Mouse (Mus musculus): ENCODE data around the gene Cemip. TPM values are rescaled to one million over a fixed set of nuclear protein-coding genes. Genes with fewer than 3 reads are reported as not detected.
"Not testable (repeated sequence)": the region's sequence is repeated elsewhere in the genome, so short reads cannot be mapped to it uniquely, and the experiment has no call there.

Cemip gene
- polyA plus RNA-seq, 1 experiment from 2014 or later: not detected

GRCm38 (mm10) chr7:83891433-83892332 lies 194.6 kb downstream of the Cemip start:
- WGBS (ENCODE audit: insufficient replicate concordance): 3% methylated on average over 44 of the region's 44 CpGs
- Histone ChIP-seq H3K9me3 (replicated peaks; ENCODE audit: control insufficient read depth, low read length) (no peaks in the 10 kb centered on the region), H3K9ac (ENCODE audit: low read depth, low read length) (peak overlapping the region; percentile 66), H3K4me1 (ENCODE audit: control insufficient read depth, low read depth, low read length) (peaks cover 47% of the 10 kb centered on the region), H3K27me3 (ENCODE audit: control insufficient read depth, insufficient read depth, low read depth, low read length) (no peaks in the 10 kb centered on the region), H3K4me3 (ENCODE audit: low read depth, low read length) (peak overlapping the region; percentile 77), H3K27ac (ENCODE audit: low read length) (peak overlapping the region; percentile 82), H3K36me3 (ENCODE audit: control insufficient read depth, insufficient read depth) (peaks cover 10% of the 10 kb centered on the region), H3K4me2 (ENCODE audit: low read depth, low read length) (peak overlapping the region; percentile 61)
- ATAC-seq (ENCODE audit: low read depth): peak; percentile 94

GRCm38 (mm10) chr7:83889946-83890345 lies 196.4 kb downstream of the Cemip start:
- WGBS (ENCODE audit: insufficient replicate concordance): 84% methylated on average over 5 of the region's 5 CpGs
- ATAC-seq (ENCODE audit: low read depth); H3K4me3 ChIP-seq (ENCODE audit: low read depth, low read length); H3K27ac ChIP-seq (ENCODE audit: low read length); H3K27me3 ChIP-seq (ENCODE audit: control insufficient read depth, insufficient read depth, low read depth, low read length); H3K4me2 ChIP-seq (ENCODE audit: low read depth, low read length); H3K9me3 ChIP-seq (replicated peaks; ENCODE audit: control insufficient read depth, low read length); H3K9ac ChIP-seq (ENCODE audit: low read depth, low read length); H3K36me3 ChIP-seq (ENCODE audit: control insufficient read depth, insufficient read depth): not testable (repeated sequence)
- H3K4me1 ChIP-seq (ENCODE audit: control insufficient read depth, low read depth, low read length): peaks cover 52% of the 10 kb centered on the region

GRCm38 (mm10) chr7:83889383-83889782 lies 196.9 kb downstream of the Cemip start:
- Histone ChIP-seq H3K4me3 (ENCODE audit: low read depth, low read length) (no peak overlapping the region), H3K27ac (ENCODE audit: low read length) (peak overlapping the region; percentile 9; the same call in 1 of the 2 replicates), H3K4me2 (ENCODE audit: low read depth, low read length) (no peak overlapping the region), H3K4me1 (ENCODE audit: control insufficient read depth, low read depth, low read length) (peaks cover 50% of the 10 kb centered on the region), H3K9ac (ENCODE audit: low read depth, low read length) (no peak overlapping the region), H3K36me3 (ENCODE audit: control insufficient read depth, insufficient read depth) (no peaks in the 10 kb centered on the region), H3K27me3 (ENCODE audit: control insufficient read depth, insufficient read depth, low read depth, low read length) (no peaks in the 10 kb centered on the region), H3K9me3 (replicated peaks; ENCODE audit: control insufficient read depth, low read length) (no peaks in the 10 kb centered on the region)
- 51% methylated on average over 3 of the region's 3 CpGs for WGBS (ENCODE audit: insufficient replicate concordance)
- ATAC-seq (ENCODE audit: low read depth): no peak

- no peaks in the 10 kb centered on the region for H3K27me3 ChIP-seq (ENCODE audit: control insufficient read depth, insufficient read depth, low read depth, low read length)
- peak overlapping the region; percentile 82 for H3K4me2 ChIP-seq (ENCODE audit: low read depth, low read length)
- H3K9me3 ChIP-seq (replicated peaks; ENCODE audit: control insufficient read depth, low read length): no peaks in the 10 kb centered on the region
- WGBS (ENCODE audit: insufficient replicate concordance): 77% methylated on average over 6 of the region's 6 CpGs
- H3K4me3 ChIP-seq (ENCODE audit: low read depth, low read length): peak overlapping the region; percentile 77; the same call in 1 of the 2 replicates
- H3K27ac ChIP-seq (ENCODE audit: low read length): peak overlapping the region; percentile 99
- H3K9ac ChIP-seq (ENCODE audit: low read depth, low read length): peak overlapping the region; percentile 22
- H3K36me3 ChIP-seq (ENCODE audit: control insufficient read depth, insufficient read depth): peaks cover 10% of the 10 kb centered on the region
- peaks cover 50% of the 10 kb centered on the region for H3K4me1 ChIP-seq (ENCODE audit: control insufficient read depth, low read depth, low read length)
- no peak for ATAC-seq (ENCODE audit: low read depth)
Observed at GRCm38 (mm10) chr7:83886366-83887129, 199.8 kb downstream of the Cemip start.

GRCm38 (mm10) chr7:83885835-83886234 lies 200.5 kb downstream of the Cemip start:
- Histone ChIP-seq H3K4me1 (ENCODE audit: control insufficient read depth, low read depth, low read length) (peaks cover 53% of the 10 kb centered on the region), H3K9ac (ENCODE audit: low read depth, low read length) (peak overlapping the region; percentile 54), H3K4me2 (ENCODE audit: low read depth, low read length) (peak overlapping the region; percentile 82), H3K36me3 (ENCODE audit: control insufficient read depth, insufficient read depth) (peaks cover 11% of the 10 kb centered on the region), H3K27ac (ENCODE audit: low read length) (peak overlapping the region; percentile 99), H3K27me3 (ENCODE audit: control insufficient read depth, insufficient read depth, low read depth, low read length) (no peaks in the 10 kb centered on the region), H3K9me3 (replicated peaks; ENCODE audit: control insufficient read depth, low read length) (no peaks in the 10 kb centered on the region), H3K4me3 (ENCODE audit: low read depth, low read length) (peak overlapping the region; percentile 77)
- 11% methylated on average over 4 of the region's 4 CpGs for WGBS (ENCODE audit: insufficient replicate concordance)
- peak; percentile 44 for ATAC-seq (ENCODE audit: low read depth)

GRCm38 (mm10) chr7:83884921-83885532 lies 201.3 kb downstream of the Cemip start:
- Histone ChIP-seq H3K27ac (ENCODE audit: low read length) (peak overlapping the region; percentile 99), H3K27me3 (ENCODE audit: control insufficient read depth, insufficient read depth, low read depth, low read length) (no peaks in the 10 kb centered on the region), H3K4me2 (ENCODE audit: low read depth, low read length) (peak overlapping the region; percentile 82), H3K4me3 (ENCODE audit: low read depth, low read length) (peak overlapping the region; percentile 77), H3K9me3 (replicated peaks; ENCODE audit: control insufficient read depth, low read length) (no peaks in the 10 kb centered on the region), H3K36me3 (ENCODE audit: control insufficient read depth, insufficient read depth) (peaks cover 11% of the 10 kb centered on the region), H3K4me1 (ENCODE audit: control insufficient read depth, low read depth, low read length) (peaks cover 58% of the 10 kb centered on the region), H3K9ac (ENCODE audit: low read depth, low read length) (peak overlapping the region; percentile 88)
- peak; percentile 39 for ATAC-seq (ENCODE audit: low read depth)
- 6% methylated on average over 6 of the region's 6 CpGs for WGBS (ENCODE audit: insufficient replicate concordance)

- H3K4me2 ChIP-seq (ENCODE audit: low read depth, low read length): peak within 1 kb of the TSS; percentile 82
- no peaks in the 10 kb centered on the region for H3K27me3 ChIP-seq (ENCODE audit: control insufficient read depth, insufficient read depth, low read depth, low read length)
- H3K27ac ChIP-seq (ENCODE audit: low read length): peak within 1 kb of the TSS; percentile 99
- ATAC-seq (ENCODE audit: low read depth): peak; percentile 61
- H3K9ac ChIP-seq (ENCODE audit: low read depth, low read length): peak within 1 kb of the TSS; percentile 88
- peak within 1 kb of the TSS; percentile 77 for H3K4me3 ChIP-seq (ENCODE audit: low read depth, low read length)
- peaks cover 11% of the 10 kb centered on the region for H3K36me3 ChIP-seq (ENCODE audit: control insufficient read depth, insufficient read depth)
- no peaks in the 10 kb centered on the region for H3K9me3 ChIP-seq (replicated peaks; ENCODE audit: control insufficient read depth, low read length)
- WGBS (ENCODE audit: insufficient replicate concordance): under 1% methylated on average over 66 of the region's 69 CpGs
- H3K4me1 ChIP-seq (ENCODE audit: control insufficient read depth, low read depth, low read length): peaks cover 53% of the 10 kb centered on the region
Observed at GRCm38 (mm10) chr7:83884021-83884658, 202.2 kb downstream of the Cemip start, which contains the start of the genes Tlnrd1 and Mesd. Gene Tlnrd1 (minus strand): TSS chr7:83884305. Gene Mesd (plus strand): TSS chr7:83884466.

GRCm38 (mm10) chr7:83883276-83884020 lies 202.9 kb downstream of the Cemip start:
- H3K4me2 ChIP-seq (ENCODE audit: low read depth, low read length): peak overlapping the region; percentile 82
- peak; percentile 81 for ATAC-seq (ENCODE audit: low read depth)
- H3K9ac ChIP-seq (ENCODE audit: low read depth, low read length): peak overlapping the region; percentile 88
- under 1% methylated on average over 81 of the region's 91 CpGs for WGBS (ENCODE audit: insufficient replicate concordance)
- H3K27ac ChIP-seq (ENCODE audit: low read length): peak overlapping the region; percentile 99
- H3K27me3 ChIP-seq (ENCODE audit: control insufficient read depth, insufficient read depth, low read depth, low read length): no peaks in the 10 kb centered on the region
- peaks cover 53% of the 10 kb centered on the region for H3K4me1 ChIP-seq (ENCODE audit: control insufficient read depth, low read depth, low read length)
- peak overlapping the region; percentile 77 for H3K4me3 ChIP-seq (ENCODE audit: low read depth, low read length)
- no peaks in the 10 kb centered on the region for H3K9me3 ChIP-seq (replicated peaks; ENCODE audit: control insufficient read depth, low read length)
- H3K36me3 ChIP-seq (ENCODE audit: control insufficient read depth, insufficient read depth): peaks cover 11% of the 10 kb centered on the region
